Mouse (Mus musculus): Measurements from ENCODE around the gene Cdh13. TPM values are rescaled to one million over a fixed set of nuclear protein-coding genes. Genes with fewer than 3 reads are reported as not detected.

Cdh13 gene
- polyA plus RNA-seq, 1 experiment from 2014 or later, result 62.2 TPM

DNA sequence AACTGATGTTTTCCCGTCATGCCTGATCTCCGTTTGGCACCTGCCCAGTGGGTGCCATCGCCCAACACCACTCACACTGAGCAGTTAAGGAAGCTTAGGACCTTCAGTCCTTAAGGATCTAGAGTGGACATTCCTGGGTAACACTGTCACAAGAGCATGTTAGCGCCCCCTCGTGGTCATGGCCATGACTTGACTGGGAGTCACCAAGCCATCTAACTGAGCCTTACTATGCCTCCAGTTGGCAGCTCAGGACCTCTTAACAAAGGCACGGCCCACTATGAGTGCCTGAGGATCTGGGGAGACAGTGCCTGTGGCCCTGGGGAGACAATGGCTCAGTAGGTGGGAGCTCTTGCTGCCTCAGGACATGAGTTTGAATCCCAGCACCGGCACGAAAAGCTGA is 912.2 kb downstream of the Cdh13 start:
- ChIA-PET CTCF (interaction anchor here (1.5 kb wide), 1 partner anchor 25 kb away, joined by 3 read pairs; no protein-coding TSS in a partner anchor), POLR2A (no interaction called here)
- ATAC-seq (no peak), DNase-seq (ENCODE audit: low read depth, low spot score) (no peak)
- in situ Hi-C loops (cut with MboI; ENCODE audit: low pct_unique_long_range_greater_than_20kb), result no loop called here
- no peaks in the 10 kb centered on the region for H3K27me3 ChIP-seq
- no peak for TF ChIP-seq CTCF (IDR thresholded peaks at IDR 0.05)

DNA sequence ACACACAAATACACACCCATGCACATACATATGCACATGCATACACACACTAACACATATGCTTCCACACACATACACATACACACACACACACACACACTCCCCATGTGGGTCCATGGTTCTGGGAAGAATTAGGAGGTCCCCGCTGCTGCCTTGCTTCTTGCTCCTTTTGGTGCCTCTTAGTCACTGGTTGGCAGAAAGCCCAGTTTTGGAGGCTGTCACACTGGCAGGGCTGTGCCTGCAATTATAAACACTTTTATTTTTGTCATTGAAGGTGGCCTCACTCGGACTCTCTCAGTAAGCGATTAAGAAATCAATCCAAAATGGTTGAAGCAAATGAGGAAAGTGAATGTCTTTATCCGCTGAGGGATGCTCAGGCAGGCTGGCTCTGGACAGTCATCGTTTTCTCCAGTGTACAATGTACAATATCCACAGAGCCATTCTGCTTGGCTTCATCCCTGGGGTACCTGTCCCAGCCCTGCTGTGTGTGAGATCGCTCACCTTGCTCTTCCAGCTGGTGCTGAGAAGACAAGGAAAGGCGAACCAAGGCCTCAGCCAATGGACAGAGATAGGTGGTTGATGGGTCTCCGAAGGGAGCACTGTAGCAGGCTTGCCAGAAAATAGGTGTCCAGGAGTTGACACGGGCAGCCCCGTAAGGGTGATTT is 913.1 kb downstream of the Cdh13 start:
- H3K27me3 ChIP-seq, result no peaks in the 10 kb centered on the region
- CTCF ChIA-PET, result interaction anchor here (1.5 kb wide), 1 partner anchor 24 kb away, joined by 3 read pairs; no protein-coding TSS in a partner anchor
- peak; percentile 6 for TF ChIP-seq CTCF (IDR thresholded peaks at IDR 0.05)
- POLR2A ChIA-PET, result no interaction called here
- no peak for DNase-seq (ENCODE audit: low read depth, low spot score)
- no peak for ATAC-seq
- in situ Hi-C loops (cut with MboI; ENCODE audit: low pct_unique_long_range_greater_than_20kb), result no loop called here

DNA sequence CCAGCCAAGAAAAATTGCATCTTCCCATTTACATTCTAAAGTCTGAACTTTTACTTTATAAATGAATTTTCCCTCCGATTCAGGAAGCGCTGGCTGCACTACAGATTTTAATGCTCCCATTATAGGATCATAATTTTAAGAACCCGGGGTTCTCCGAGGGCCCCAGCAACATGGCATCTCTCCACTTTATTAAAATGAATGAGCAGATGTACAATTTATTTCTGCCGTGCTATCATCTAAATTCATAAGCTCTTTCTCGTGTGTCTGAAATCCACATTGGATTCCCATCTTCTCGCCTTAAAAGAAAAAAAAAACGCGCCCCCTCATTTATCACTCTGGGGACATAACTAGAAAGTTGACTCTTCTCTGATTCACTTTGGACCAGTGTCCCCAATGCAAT is 925.0 kb downstream of the Cdh13 start:
- TF ChIP-seq CTCF (IDR thresholded peaks at IDR 0.05), result no peak
- H3K27me3 ChIP-seq, result no peaks in the 10 kb centered on the region
- ChIA-PET POLR2A (no interaction called here), CTCF (no interaction called here)
- no peak for DNase-seq (ENCODE audit: low read depth, low spot score)
- in situ Hi-C loops (cut with MboI; ENCODE audit: low pct_unique_long_range_greater_than_20kb), result no loop called here
- ATAC-seq, result no peak

GRCm38 (mm10) chr8:119224547-119224946 is 941.0 kb downstream of the Cdh13 start:
- in situ Hi-C loops (cut with MboI; ENCODE audit: low pct_unique_long_range_greater_than_20kb), result no loop called here
- POLR2A ChIA-PET, result no interaction called here
- DNase-seq (ENCODE audit: low read depth, low spot score) (no peak), ATAC-seq (no peak)
- no peaks in the 10 kb centered on the region for H3K27me3 ChIP-seq
- CTCF ChIA-PET, result no interaction called here
- peak; percentile 75 for TF ChIP-seq CTCF (IDR thresholded peaks at IDR 0.05)

GRCm38 (mm10) chr8:119245181-119245580 is 961.6 kb downstream of the Cdh13 start:
- TF ChIP-seq CTCF (IDR thresholded peaks at IDR 0.05), result no peak
- in situ Hi-C loops (cut with MboI; ENCODE audit: low pct_unique_long_range_greater_than_20kb), result no loop called here
- CTCF ChIA-PET, result interaction anchor here (1.5 kb wide), 1 partner anchor 18 kb away, joined by 4 read pairs; no protein-coding TSS in a partner anchor
- ATAC-seq (no peak), DNase-seq (ENCODE audit: low read depth, low spot score) (no peak)
- POLR2A ChIA-PET, result no interaction called here
- H3K27me3 ChIP-seq, result no peaks in the 10 kb centered on the region

DNA sequence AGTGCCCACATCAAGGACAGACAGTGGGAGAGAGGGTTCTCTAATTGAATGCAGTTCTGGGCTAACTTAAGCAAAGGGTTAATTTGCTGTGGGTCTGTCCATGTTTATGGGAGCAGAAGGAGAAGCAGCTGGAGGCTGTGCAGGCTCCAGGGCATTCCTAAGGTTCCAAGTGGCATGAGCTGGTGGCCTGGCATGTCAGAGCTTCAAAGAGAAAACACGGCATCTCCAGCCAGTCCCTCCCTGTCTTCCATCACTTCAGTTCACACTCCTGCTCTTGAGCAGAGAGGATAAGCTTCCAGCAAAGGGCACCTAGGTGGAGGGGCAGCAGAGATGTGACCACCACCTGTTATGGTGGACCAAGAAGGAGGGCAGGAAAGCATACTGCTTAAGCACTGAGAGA is 962.1 kb downstream of the Cdh13 start:
- TF ChIP-seq CTCF (IDR thresholded peaks at IDR 0.05), result no peak
- ChIA-PET CTCF (interaction anchor here (1.5 kb wide), 1 partner anchor 18 kb away, joined by 4 read pairs; no protein-coding TSS in a partner anchor), POLR2A (no interaction called here)
- in situ Hi-C loops (cut with MboI; ENCODE audit: low pct_unique_long_range_greater_than_20kb), result no loop called here
- ATAC-seq (no peak), DNase-seq (ENCODE audit: low read depth, low spot score) (no peak)
- H3K27me3 ChIP-seq, result no peaks in the 10 kb centered on the region

- CTCF ChIA-PET, result no interaction called here
- in situ Hi-C loops (cut with MboI; ENCODE audit: low pct_unique_long_range_greater_than_20kb), result no loop called here
- POLR2A ChIA-PET, result no interaction called here
- peak; percentile 32 for TF ChIP-seq CTCF (IDR thresholded peaks at IDR 0.05)
- H3K27me3 ChIP-seq, result no peaks in the 10 kb centered on the region
- DNase-seq (ENCODE audit: low read depth, low spot score) (no peak), ATAC-seq (no peak)
Measured at GRCm38 (mm10) chr8:119254358-119254757, 970.8 kb downstream of the Cdh13 start.

DNA sequence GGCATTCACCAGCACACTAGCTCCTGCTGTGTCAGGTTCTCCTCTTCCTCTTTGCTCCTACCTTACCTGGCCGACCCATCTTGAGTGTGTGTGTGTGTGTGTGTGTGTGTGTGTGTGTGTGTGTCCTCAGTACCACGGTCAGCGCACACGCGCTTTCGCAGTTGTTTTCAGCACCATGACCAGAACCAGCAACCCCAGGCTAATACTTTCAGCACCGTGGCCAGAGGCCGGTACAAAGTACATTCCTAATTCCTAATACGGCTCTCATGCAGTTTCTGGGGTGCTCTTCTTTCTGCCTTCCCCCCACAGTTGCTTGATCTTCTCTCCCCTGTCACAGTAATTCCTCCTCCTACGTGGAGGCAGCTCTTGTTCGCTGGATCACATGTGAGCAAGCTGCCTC is 975.1 kb downstream of the Cdh13 start:
- no peak for TF ChIP-seq CTCF (IDR thresholded peaks at IDR 0.05)
- in situ Hi-C loops (cut with MboI; ENCODE audit: low pct_unique_long_range_greater_than_20kb), result no loop called here
- POLR2A ChIA-PET, result no interaction called here
- DNase-seq (ENCODE audit: low read depth, low spot score), result peak; percentile 3
- no peak for ATAC-seq
- CTCF ChIA-PET, result no interaction called here
- H3K27me3 ChIP-seq, result no peaks in the 10 kb centered on the region

DNA sequence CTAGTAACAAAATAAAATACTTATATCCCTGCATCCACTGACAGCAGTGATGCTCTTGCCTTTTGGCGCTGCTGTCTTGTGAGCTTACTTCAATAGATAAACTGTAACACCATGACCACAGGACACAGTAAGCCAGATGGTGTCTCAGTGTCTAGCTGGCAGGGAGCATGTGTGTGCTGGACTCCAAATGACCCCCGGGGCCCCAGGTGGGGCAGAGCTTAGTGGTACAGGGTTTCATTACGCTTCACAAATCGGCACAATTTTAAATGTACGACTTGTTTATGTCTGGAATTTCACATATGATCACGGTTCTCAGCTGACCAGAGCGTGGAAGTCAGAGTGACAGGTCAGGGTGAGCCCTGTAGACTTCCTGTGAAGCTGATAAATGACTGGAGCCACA is 980.2 kb downstream of the Cdh13 start:
- ATAC-seq (no peak), DNase-seq (ENCODE audit: low read depth, low spot score) (no peak)
- ChIA-PET CTCF (interaction anchor here (1.5 kb wide), 1 partner anchor 19 kb away, joined by 4 read pairs; no protein-coding TSS in a partner anchor), POLR2A (no interaction called here)
- H3K27me3 ChIP-seq, result no peaks in the 10 kb centered on the region
- in situ Hi-C loops (cut with MboI; ENCODE audit: low pct_unique_long_range_greater_than_20kb), result no loop called here
- no peak for TF ChIP-seq CTCF (IDR thresholded peaks at IDR 0.05)

- in situ Hi-C loops (cut with MboI; ENCODE audit: low pct_unique_long_range_greater_than_20kb), result no loop called here
- DNase-seq (ENCODE audit: low read depth, low spot score) (no peak), ATAC-seq (no peak)
- ChIA-PET CTCF (no interaction called here), POLR2A (no interaction called here)
- no peaks in the 10 kb centered on the region for H3K27me3 ChIP-seq
- no peak for TF ChIP-seq CTCF (IDR thresholded peaks at IDR 0.05)
Measured at GRCm38 (mm10) chr8:119266304-119266703, 982.8 kb downstream of the Cdh13 start.

DNA sequence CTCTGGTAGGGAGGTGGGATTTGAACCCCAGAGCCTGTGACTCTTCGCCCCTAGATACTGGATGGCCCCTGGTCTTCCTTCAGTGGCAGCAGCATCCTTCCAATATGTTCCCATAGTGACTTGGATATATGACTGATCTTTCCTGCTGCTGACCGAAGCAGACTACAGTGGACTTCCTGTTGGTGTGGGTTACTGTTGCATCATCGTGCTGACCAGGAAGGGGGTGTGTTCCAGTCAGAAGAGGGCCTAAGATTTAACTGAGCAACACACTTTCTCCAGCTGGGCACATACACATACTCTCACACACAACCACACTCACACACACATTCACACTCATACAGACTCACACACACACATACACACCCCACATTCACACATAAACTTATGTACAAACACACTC is 986.0 kb downstream of the Cdh13 start:
- ATAC-seq (no peak), DNase-seq (ENCODE audit: low read depth, low spot score) (no peak)
- CTCF ChIA-PET, result no interaction called here
- TF ChIP-seq CTCF (IDR thresholded peaks at IDR 0.05), result no peak
- in situ Hi-C loops (cut with MboI; ENCODE audit: low pct_unique_long_range_greater_than_20kb), result no loop called here
- H3K27me3 ChIP-seq, result no peaks in the 10 kb centered on the region
- POLR2A ChIA-PET, result no interaction called here

GRCm38 (mm10) chr8:119270371-119270770 is 986.8 kb downstream of the Cdh13 start:
- in situ Hi-C loops (cut with MboI; ENCODE audit: low pct_unique_long_range_greater_than_20kb), result no loop called here
- POLR2A ChIA-PET, result interaction anchor here (0.9 kb wide), 1 partner anchor 1077 kb away, joined by 5 read pairs; no protein-coding TSS in a partner anchor
- ATAC-seq (no peak), DNase-seq (ENCODE audit: low read depth, low spot score) (no peak)
- no peak for TF ChIP-seq CTCF (IDR thresholded peaks at IDR 0.05)
- H3K27me3 ChIP-seq, result no peaks in the 10 kb centered on the region
- CTCF ChIA-PET, result no interaction called here
